Mouse (Mus musculus): ENCODE data around the gene Atp2b4. TPM values are rescaled to one million over a fixed set of nuclear protein-coding genes. Genes with fewer than 3 reads are reported as not detected.
A peak's percentile ranks its signal among the peaks of the same experiment; 100 is the strongest.

Gene Atp2b4
- polyA plus RNA-seq, 1 experiment from 2014 or later = 24.5 TPM

DNA sequence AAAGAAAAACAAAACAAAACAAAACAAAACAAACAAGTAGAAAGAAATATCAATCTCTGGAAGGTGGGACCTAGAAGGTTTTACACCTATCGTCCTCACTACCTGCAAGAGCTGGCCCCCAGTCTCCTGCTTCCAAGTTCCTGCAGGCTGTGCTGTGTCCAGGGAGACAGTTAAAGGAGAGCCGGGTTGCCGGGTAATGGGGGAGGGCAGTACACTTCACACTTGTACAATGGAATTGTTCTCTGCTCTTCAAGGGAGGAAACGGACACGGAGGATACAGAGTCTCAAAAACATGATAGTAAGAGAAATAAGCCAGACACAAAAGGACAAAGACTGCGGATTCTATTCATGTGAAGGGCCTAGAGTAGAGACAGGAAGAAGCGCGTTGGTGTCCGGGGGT is 28.3 kb downstream of the Atp2b4 start:
- Histone ChIP-seq H3K9ac (no peak overlapping the region), H3K4me1 (replicated peaks) (peaks cover 46% of the 10 kb centered on the region), H3K4me2 (no peak overlapping the region), H3K9me3 (replicated peaks) (no peaks in the 10 kb centered on the region), H3K4me3 (no peak overlapping the region), H3K36me3 (0 out of 2 replicates have a peak, but pooled peaks cover 9% of the 10 kb centered on the region), H3K27ac (ENCODE audit: poor library complexity, severe bottlenecking) (peak overlapping the region; percentile 56), H3K27me3 (replicated peaks) (no peaks in the 10 kb centered on the region)
- ATAC-seq (ENCODE audit: insufficient number of reproducible peaks, low FRiP score) = peak; percentile 67; the same call in 1 of the 2 replicates
- 42% methylated on average over 9 of the region's 9 CpGs for WGBS

DNA sequence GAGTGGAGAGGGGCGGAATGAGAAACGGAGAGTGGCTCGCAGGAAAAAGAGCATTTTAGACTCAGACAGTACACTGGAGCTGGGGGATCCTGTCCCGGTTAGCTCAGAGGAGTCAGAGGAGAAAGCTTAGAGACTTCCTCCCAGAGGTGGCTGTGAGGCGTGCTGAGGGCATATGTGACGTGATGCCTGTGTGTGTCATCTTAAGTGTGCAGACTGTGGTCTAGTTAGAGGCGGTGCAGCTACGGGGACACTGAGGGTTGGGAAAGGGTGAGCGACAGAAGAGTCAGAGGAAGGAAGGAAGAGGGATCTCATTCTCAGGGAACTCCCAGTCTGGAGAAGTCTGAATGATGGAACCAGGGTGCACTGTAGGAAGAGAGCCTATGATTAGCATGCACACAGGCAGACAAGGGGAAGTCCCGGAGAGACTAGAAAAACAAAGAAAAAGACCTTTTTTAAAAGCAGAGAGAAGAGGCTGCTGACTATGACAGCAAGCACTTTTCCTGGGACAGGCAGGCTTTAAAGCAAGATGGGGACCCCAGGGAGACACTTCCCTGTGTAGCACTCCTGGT is 28.9 kb downstream of the Atp2b4 start:
- Histone ChIP-seq H3K9ac (no peak overlapping the region), H3K4me2 (0 out of 2 replicates have a peak overlapping the region, but pooled peaks have one; percentile 8), H3K27me3 (replicated peaks) (no peaks in the 10 kb centered on the region), H3K4me1 (replicated peaks) (peaks cover 47% of the 10 kb centered on the region), H3K4me3 (no peak overlapping the region), H3K9me3 (replicated peaks) (no peaks in the 10 kb centered on the region), H3K27ac (ENCODE audit: poor library complexity, severe bottlenecking) (peak overlapping the region; percentile 56), H3K36me3 (0 out of 2 replicates have a peak, but pooled peaks cover 8% of the 10 kb centered on the region)
- peak; percentile 45 for ATAC-seq (ENCODE audit: insufficient number of reproducible peaks, low FRiP score)
- WGBS = 50% methylated on average over 10 of the region's 10 CpGs

DNA sequence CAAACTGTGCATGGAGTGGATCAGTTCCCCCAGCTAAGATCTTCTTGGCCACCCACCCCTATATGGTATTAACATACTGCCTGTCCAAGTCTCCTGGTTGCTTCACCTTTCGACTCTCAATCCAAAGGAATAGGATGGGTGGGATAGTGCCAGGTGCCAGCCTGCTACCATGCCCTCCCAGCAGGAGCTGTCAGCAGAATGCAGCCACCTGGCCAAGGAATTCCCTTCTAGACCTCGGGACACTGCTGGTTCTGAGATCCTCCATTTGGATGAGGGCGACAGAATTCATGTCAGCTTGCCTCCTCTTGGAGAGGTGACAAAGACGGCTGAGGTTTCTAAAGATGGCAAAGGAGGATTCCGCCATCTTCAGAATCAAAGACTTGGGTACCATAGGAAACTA is 32.8 kb downstream of the Atp2b4 start:
- no peak for ATAC-seq (ENCODE audit: insufficient number of reproducible peaks, low FRiP score)
- Histone ChIP-seq H3K4me2 (no peak overlapping the region), H3K9me3 (replicated peaks) (no peaks in the 10 kb centered on the region), H3K4me1 (replicated peaks) (peaks cover 74% of the 10 kb centered on the region), H3K4me3 (no peak overlapping the region), H3K9ac (no peak overlapping the region), H3K27me3 (replicated peaks) (no peaks in the 10 kb centered on the region), H3K27ac (ENCODE audit: poor library complexity, severe bottlenecking) (peak overlapping the region; percentile 27; the same call in 1 of the 2 replicates), H3K36me3 (0 out of 2 replicates have a peak, but pooled peaks cover 10% of the 10 kb centered on the region)
- WGBS = 77% methylated on average over 5 of the region's 5 CpGs

DNA sequence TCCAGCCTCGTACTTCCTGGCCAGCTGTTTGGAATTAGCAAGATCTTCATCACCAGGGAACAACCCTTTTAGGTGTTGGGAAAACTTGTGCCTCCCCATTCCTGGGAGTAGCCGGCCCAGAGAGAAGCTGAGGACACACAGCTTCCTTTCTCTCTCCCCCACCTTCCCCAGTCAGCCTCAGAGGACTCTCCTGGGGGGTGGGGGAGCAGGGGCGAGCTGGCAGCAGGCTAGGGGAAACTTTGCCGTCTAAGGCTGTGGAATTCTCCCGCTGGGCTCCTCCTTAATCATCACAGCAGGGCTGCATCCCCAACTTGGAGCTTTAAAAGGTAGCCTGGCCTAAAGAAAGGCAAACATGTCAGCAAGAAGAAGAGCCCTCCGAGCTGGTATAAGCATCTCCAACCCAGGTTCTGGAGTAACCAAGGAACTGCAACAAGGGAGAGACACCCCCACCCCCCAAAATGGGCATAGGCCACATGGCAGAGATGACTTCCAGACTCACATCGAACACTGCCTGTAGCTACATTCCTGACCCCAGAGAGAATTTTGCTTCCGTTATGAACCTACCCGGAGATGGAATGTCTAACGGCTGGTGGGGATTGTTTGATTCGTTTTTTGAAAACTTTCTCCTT is 33.8 kb downstream of the Atp2b4 start:
- no peak overlapping the region for H3K9ac ChIP-seq
- H3K4me2 ChIP-seq = no peak overlapping the region
- peak overlapping the region; percentile 27 for H3K27ac ChIP-seq (ENCODE audit: poor library complexity, severe bottlenecking)
- no peaks in the 10 kb centered on the region for H3K27me3 ChIP-seq (replicated peaks)
- WGBS = 14% methylated on average over 11 of the region's 11 CpGs
- H3K9me3 ChIP-seq (replicated peaks) = no peaks in the 10 kb centered on the region
- H3K4me3 ChIP-seq = no peak overlapping the region
- no peak for ATAC-seq (ENCODE audit: insufficient number of reproducible peaks, low FRiP score)
- H3K4me1 ChIP-seq (replicated peaks) = peaks cover 74% of the 10 kb centered on the region
- 0 out of 2 replicates have a peak, but pooled peaks cover 10% of the 10 kb centered on the region for H3K36me3 ChIP-seq

DNA sequence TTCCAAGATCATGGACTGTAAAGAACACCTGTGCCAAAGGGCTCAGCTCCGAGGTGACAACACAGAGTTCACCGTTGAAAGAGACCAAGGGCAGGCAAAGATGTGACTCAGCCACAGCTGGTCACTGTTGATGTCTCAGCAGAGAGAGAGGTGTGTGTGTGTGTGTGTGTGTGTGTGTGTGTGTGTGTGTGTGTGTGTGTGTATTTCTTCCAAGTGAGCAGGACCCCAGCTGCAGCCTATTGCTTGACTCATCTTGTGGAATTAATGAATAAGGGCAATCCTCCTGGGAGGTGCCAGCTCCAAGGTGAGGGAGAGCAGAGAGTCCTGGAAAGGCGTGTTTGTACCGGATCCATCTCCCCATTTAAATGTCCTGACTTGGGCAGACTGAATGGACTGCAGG is 35.5 kb downstream of the Atp2b4 start:
- ATAC-seq (ENCODE audit: insufficient number of reproducible peaks, low FRiP score) = no peak
- Histone ChIP-seq H3K9me3 (replicated peaks) (no peaks in the 10 kb centered on the region), H3K36me3 (0 out of 2 replicates have a peak, but pooled peaks cover 10% of the 10 kb centered on the region), H3K4me1 (replicated peaks) (peaks cover 76% of the 10 kb centered on the region), H3K27ac (ENCODE audit: poor library complexity, severe bottlenecking) (peak overlapping the region; percentile 38; the same call in 1 of the 2 replicates), H3K4me3 (no peak overlapping the region), H3K27me3 (replicated peaks) (no peaks in the 10 kb centered on the region), H3K4me2 (peak overlapping the region; percentile 18), H3K9ac (no peak overlapping the region)
- 67% methylated on average over 4 of the region's 4 CpGs for WGBS

DNA sequence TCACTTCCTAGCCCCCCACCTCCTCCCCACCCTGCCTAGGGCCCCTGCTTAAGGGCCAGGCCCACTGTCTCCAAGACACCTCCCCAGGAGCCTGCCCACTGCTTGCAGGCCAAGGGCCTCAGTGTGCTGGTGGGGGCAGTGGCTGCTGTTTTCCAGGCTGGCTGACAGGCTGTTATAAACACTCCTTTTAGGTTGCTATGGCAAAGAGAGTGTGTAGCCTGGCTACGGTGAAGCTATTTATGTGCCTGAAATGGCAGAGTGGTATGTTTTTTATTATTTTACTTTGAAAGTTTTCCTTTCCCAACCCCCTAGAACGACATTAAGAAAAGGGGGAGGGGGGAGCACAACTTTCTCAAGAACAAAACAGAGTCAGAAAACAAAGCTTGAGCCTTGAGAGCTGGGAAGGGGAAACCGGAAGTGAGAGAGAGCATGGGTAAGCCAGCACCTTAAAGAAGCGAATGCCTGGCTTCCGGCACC is 37.9 kb downstream of the Atp2b4 start:
- no peaks in the 10 kb centered on the region for H3K27me3 ChIP-seq (replicated peaks)
- 52% methylated on average over 5 of the region's 5 CpGs for WGBS
- no peaks in the 10 kb centered on the region for H3K9me3 ChIP-seq (replicated peaks)
- no peak overlapping the region for H3K9ac ChIP-seq
- 0 out of 2 replicates have a peak, but pooled peaks cover 3% of the 10 kb centered on the region for H3K36me3 ChIP-seq
- H3K4me1 ChIP-seq (replicated peaks) = peaks cover 84% of the 10 kb centered on the region
- no peak overlapping the region; the same call in 1 of the 2 replicates for H3K27ac ChIP-seq (ENCODE audit: poor library complexity, severe bottlenecking)
- ATAC-seq (ENCODE audit: insufficient number of reproducible peaks, low FRiP score) = no peak
- no peak overlapping the region for H3K4me3 ChIP-seq
- no peak overlapping the region for H3K4me2 ChIP-seq

DNA sequence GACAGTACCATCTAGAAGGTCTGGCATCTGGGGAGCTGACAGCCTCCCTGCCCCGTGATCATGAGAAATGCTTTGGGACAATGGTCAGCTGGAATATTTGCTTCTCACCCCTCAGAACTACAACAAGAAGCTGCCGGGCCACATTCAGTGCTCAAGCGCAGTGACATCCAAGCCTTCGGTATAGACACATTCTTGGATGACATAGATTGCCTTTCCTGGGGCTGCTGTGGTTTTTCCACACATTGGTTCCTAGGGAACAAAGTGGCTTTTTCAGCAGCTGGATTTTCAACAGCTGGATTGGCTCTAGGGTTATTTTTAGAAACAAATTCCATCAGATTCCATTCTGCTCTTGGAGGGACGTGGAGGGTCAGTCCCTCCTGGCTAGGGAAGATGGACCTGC is 39.6 kb downstream of the Atp2b4 start:
- no peaks in the 10 kb centered on the region for H3K9me3 ChIP-seq (replicated peaks)
- ATAC-seq (ENCODE audit: insufficient number of reproducible peaks, low FRiP score) = no peak
- no peak overlapping the region for H3K4me2 ChIP-seq
- H3K27ac ChIP-seq (ENCODE audit: poor library complexity, severe bottlenecking) = peak overlapping the region; percentile 18; the same call in 1 of the 2 replicates
- no peak overlapping the region for H3K9ac ChIP-seq
- H3K36me3 ChIP-seq = 0 out of 2 replicates have a peak, but pooled peaks cover 3% of the 10 kb centered on the region
- WGBS = 42% methylated on average over 5 of the region's 5 CpGs
- H3K27me3 ChIP-seq (replicated peaks) = no peaks in the 10 kb centered on the region
- H3K4me1 ChIP-seq (replicated peaks) = peaks cover 67% of the 10 kb centered on the region
- no peak overlapping the region for H3K4me3 ChIP-seq

DNA sequence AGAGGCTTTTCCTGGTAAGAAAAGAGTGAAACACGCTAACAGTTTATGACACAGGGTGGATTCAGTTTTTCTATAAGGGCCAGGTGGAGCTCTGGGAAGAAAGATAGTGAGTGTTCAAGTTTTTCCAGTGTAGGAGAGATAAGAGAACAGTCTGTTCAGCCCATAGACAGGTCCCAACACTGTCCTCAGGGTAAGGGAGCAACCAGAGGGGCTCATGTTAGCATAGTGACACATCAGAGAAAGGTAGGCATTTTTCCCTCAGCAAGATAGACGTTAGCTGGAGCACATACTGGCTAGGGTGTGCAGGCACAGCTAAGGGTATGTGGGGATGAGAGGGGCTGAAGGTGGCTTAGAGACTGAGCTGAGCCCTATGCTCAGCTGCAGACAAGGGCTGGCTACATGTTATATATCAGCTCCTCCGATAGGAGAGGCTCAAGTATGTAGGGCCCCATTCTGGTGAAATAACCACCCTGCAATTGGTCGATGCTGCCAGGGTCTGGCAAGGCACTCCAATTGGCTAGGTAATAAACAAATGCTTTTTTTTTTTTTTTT is 46.4 kb downstream of the Atp2b4 start:
- WGBS = 50% methylated on average over 4 of the region's 4 CpGs
- H3K36me3 ChIP-seq = peaks cover 8% of the 10 kb centered on the region
- no peak overlapping the region for H3K27ac ChIP-seq (ENCODE audit: poor library complexity, severe bottlenecking)

DNA sequence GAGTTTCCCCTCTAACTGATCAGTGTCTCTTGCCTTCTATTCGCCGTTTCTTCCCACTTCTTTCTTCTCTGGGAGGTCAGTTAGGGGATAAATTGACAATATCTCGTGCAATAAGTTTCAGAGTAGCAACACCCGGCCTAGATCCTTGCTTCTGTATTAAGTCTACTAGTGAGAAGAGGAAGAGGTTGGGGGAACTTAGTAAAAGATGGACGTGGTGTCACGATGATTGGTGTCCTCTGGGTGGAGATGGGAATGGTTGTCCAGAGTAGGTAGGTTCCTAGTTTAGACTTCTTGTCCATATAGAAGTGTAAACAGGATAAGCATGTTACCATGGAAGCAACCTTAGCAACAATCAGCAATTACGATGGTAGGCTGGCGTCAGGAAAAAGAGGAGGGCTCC is 47.5 kb downstream of the Atp2b4 start:
- H3K9ac ChIP-seq = no peak overlapping the region
- H3K27ac ChIP-seq (ENCODE audit: poor library complexity, severe bottlenecking) = no peak overlapping the region
- 87% methylated on average over 8 of the region's 8 CpGs for WGBS
- peaks cover 12% of the 10 kb centered on the region for H3K4me1 ChIP-seq (replicated peaks)
- H3K27me3 ChIP-seq (replicated peaks) = no peaks in the 10 kb centered on the region
- no peak for ATAC-seq (ENCODE audit: insufficient number of reproducible peaks, low FRiP score)
- H3K9me3 ChIP-seq (replicated peaks) = no peaks in the 10 kb centered on the region
- peaks cover 8% of the 10 kb centered on the region for H3K36me3 ChIP-seq
- H3K4me3 ChIP-seq = no peak overlapping the region
- no peak overlapping the region for H3K4me2 ChIP-seq

More for the DNA sequence above, 46.4 kb downstream of the Atp2b4 start:
- Histone ChIP-seq H3K9me3 (replicated peaks) (no peaks in the 10 kb centered on the region), H3K4me3 (no peak overlapping the region), H3K9ac (no peak overlapping the region), H3K4me1 (replicated peaks) (peaks cover 12% of the 10 kb centered on the region), H3K4me2 (no peak overlapping the region), H3K27me3 (replicated peaks) (no peaks in the 10 kb centered on the region)
- ATAC-seq (ENCODE audit: insufficient number of reproducible peaks, low FRiP score) = peak; percentile 74

DNA sequence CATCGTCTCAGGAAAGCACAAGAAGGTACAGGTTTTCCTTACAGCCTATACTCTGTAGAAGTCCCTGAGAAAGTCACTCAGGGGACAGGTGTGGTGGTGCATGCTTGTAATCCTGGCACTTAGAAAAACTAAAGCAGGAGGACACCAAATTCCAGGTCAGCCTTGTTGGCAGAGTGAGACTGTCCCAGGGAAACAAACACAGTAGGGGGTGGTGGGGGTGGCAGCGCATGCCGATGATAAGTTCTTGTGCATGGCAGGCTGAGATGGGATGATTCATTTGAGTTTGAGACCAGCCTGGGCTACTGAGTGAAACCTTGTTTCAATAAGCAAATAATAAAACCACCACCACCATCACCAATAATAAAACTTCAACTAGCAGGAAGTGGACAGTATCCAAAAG is 49.2 kb downstream of the Atp2b4 start:
- H3K4me2 ChIP-seq = no peak overlapping the region
- 83% methylated on average over 3 of the region's 3 CpGs for WGBS
- no peaks in the 10 kb centered on the region for H3K27me3 ChIP-seq (replicated peaks)
- peaks cover 12% of the 10 kb centered on the region for H3K4me1 ChIP-seq (replicated peaks)
- no peak for ATAC-seq (ENCODE audit: insufficient number of reproducible peaks, low FRiP score)
- no peak overlapping the region for H3K9ac ChIP-seq
- H3K36me3 ChIP-seq = peaks cover 8% of the 10 kb centered on the region
- H3K27ac ChIP-seq (ENCODE audit: poor library complexity, severe bottlenecking) = no peak overlapping the region
- no peaks in the 10 kb centered on the region for H3K9me3 ChIP-seq (replicated peaks)
- H3K4me3 ChIP-seq = no peak overlapping the region

DNA sequence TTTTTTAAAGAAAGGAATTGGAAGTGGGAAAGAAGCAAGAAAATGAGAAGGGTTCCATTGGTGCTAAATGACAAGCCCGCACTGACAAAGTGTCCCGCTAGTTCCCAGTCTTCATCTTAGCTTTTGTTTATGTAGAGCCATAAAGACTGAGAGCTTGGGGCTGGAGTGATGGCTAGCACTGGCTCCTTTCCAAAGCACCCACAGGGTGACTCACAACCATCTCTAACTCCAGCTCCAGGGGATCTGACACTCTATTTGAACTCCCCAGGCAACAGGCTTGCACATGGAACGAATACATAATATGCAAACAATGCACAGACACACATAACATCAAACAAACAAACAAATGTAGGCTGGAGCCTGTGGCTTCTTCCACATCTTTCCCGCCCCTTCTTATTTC is 50.9 kb downstream of the Atp2b4 start:
- no peak overlapping the region for H3K9ac ChIP-seq
- H3K27me3 ChIP-seq (replicated peaks) = no peaks in the 10 kb centered on the region
- ATAC-seq (ENCODE audit: insufficient number of reproducible peaks, low FRiP score) = no peak
- H3K4me2 ChIP-seq = no peak overlapping the region
- H3K9me3 ChIP-seq (replicated peaks) = no peaks in the 10 kb centered on the region
- 87% methylated on average over 4 of the region's 4 CpGs for WGBS
- H3K36me3 ChIP-seq = peaks cover 8% of the 10 kb centered on the region
- no peak overlapping the region for H3K27ac ChIP-seq (ENCODE audit: poor library complexity, severe bottlenecking)
- no peak overlapping the region for H3K4me3 ChIP-seq
- peaks cover 24% of the 10 kb centered on the region for H3K4me1 ChIP-seq (replicated peaks)

All from heart, embryonic 12.5 days (tissue).